8 mouse cellular contexts compared by ENCODE assay signal in genomic region chrX:53975545-53976272, GRCm38 (mm10).
DNase-seq lines count a peak whose midpoint lies in the region; ATAC-seq and TF ChIP-seq lines count a peak whose summit lies in the region.

No protein-coding gene starts in this region.

- intact Hi-C loops in left cerebral cortex, adult 2 months (cut with DNase I) = no loop called here

- H3K36me3 ChIP-seq in heart, embryonic 12.5 days = no peaks in the 10 kb centered on the region
- no peaks in the 10 kb centered on the region for H3K36me3 ChIP-seq in hindbrain, embryonic 15.5 days
- no peaks in the 10 kb centered on the region for H3K36me3 ChIP-seq in midbrain, embryonic 14.5 days (ENCODE audit: control insufficient read depth, insufficient read depth, low read length)

- no peak overlapping the region for H3K9ac ChIP-seq in heart, embryonic 12.5 days
- no peak overlapping the region for H3K9ac ChIP-seq in hindbrain, embryonic 15.5 days
- no peak overlapping the region for H3K9ac ChIP-seq in midbrain, embryonic 14.5 days (replicated peaks; ENCODE audit: low read length)

- TF ChIP-seq CTCF in left cerebral cortex, adult 2 months (IDR thresholded peaks at IDR 0.05) = no peak

- 0 out of 2 replicates have a peak, but pooled peaks cover 4% of the 10 kb centered on the region for H3K27me3 ChIP-seq in heart, embryonic 12.5 days (replicated peaks)
- H3K27me3 ChIP-seq in hindbrain, embryonic 15.5 days = 0 out of 2 replicates have a peak, but pooled peaks cover 5% of the 10 kb centered on the region
- H3K27me3 ChIP-seq in midbrain, embryonic 14.5 days (ENCODE audit: control insufficient read depth, insufficient read depth, low read length) = no peaks in the 10 kb centered on the region

- no peak for DNase-seq in heart, adult 11 months
- DNase-seq in embryo, embryonic 9.5 days (ENCODE audit: extremely low spot score) = peak; percentile 22
- peak; percentile 8 for DNase-seq in midbrain, embryonic 14.5 days
- no peak for DNase-seq in left cerebral cortex, adult 2 months (ENCODE audit: extremely low spot score in 1 of 2, low spot score in 2 of 2)
- DNase-seq in right cerebral cortex, postnatal 4 days = no peak
- DNase-seq in adipocyte (ENCODE audit: low spot score) = no peak

- peak overlapping the region; percentile 49 for H3K4me3 ChIP-seq in heart, embryonic 12.5 days
- H3K4me3 ChIP-seq in hindbrain, embryonic 15.5 days = peak overlapping the region; percentile 45
- peak overlapping the region; percentile 37 for H3K4me3 ChIP-seq in midbrain, embryonic 14.5 days (replicated peaks; ENCODE audit: low read depth, low read length)
- H3K4me3 ChIP-seq in left cerebral cortex, adult 2 months = no peak overlapping the region

- ATAC-seq in heart, embryonic 12.5 days (ENCODE audit: insufficient number of reproducible peaks, low FRiP score) = no peak
- ATAC-seq in hindbrain, embryonic 15.5 days (ENCODE audit: low FRiP score, low read depth) = peak; percentile 34; the same call in 1 of the 2 replicates
- 0 out of 2 replicates have a peak, but pooled peaks have one; percentile 11 for ATAC-seq in midbrain, embryonic 14.5 days (ENCODE audit: low FRiP score, low TSS enrichment)

- H3K4me2 ChIP-seq in heart, embryonic 12.5 days = peak overlapping the region; percentile 87
- peak overlapping the region; percentile 82 for H3K4me2 ChIP-seq in hindbrain, embryonic 15.5 days
- peak overlapping the region; percentile 68 for H3K4me2 ChIP-seq in midbrain, embryonic 14.5 days (ENCODE audit: low read length)

- 16% methylated on average over 28 of the region's 28 CpGs for WGBS in heart, embryonic 12.5 days
- WGBS in hindbrain, embryonic 15.5 days = 28% methylated on average over 26 of the region's 28 CpGs
- 14% methylated on average over 27 of the region's 28 CpGs for WGBS in midbrain, embryonic 14.5 days

- no peak overlapping the region for H3K27ac ChIP-seq in heart, embryonic 12.5 days (ENCODE audit: poor library complexity, severe bottlenecking)
- H3K27ac ChIP-seq in hindbrain, embryonic 15.5 days (replicated peaks) = no peak overlapping the region
- H3K27ac ChIP-seq in midbrain, embryonic 14.5 days (replicated peaks; ENCODE audit: low read depth, low read length) = no peak overlapping the region
- H3K27ac ChIP-seq in left cerebral cortex, adult 2 months = no peak overlapping the region

- H3K9me3 ChIP-seq in heart, embryonic 12.5 days (replicated peaks) = 0 out of 2 replicates have a peak, but pooled peaks cover 3% of the 10 kb centered on the region
- no peaks in the 10 kb centered on the region for H3K9me3 ChIP-seq in hindbrain, embryonic 15.5 days
- H3K9me3 ChIP-seq in midbrain, embryonic 14.5 days (ENCODE audit: control insufficient read depth, low read length) = no peaks in the 10 kb centered on the region

- no peaks in the 10 kb centered on the region for H3K4me1 ChIP-seq in heart, embryonic 12.5 days (replicated peaks)
- no peaks in the 10 kb centered on the region for H3K4me1 ChIP-seq in hindbrain, embryonic 15.5 days (replicated peaks)
- H3K4me1 ChIP-seq in midbrain, embryonic 14.5 days (ENCODE audit: control insufficient read depth, insufficient read depth, low read length) = no peaks in the 10 kb centered on the region

Comparison
In these comparisons a context has a peak if more than half of its experiments do, and no peak if none do; other contexts are left out.
1. DNase-seq: peak in embryo, embryonic 9.5 days (single experiment) and midbrain, embryonic 14.5 days (single experiment); none in heart, adult 11 months (single experiment), left cerebral cortex, adult 2 months (0 of 2), right cerebral cortex, postnatal 4 days (single experiment) and adipocyte (single experiment).
2. Peak in every context shown above with its lines, with median percentiles within 50 percentile points of each other: H3K4me2 ChIP-seq.